Mouse (Mus musculus) frontal cortex, postnatal 10 days (tissue): ENCODE results near the gene Gba.

Source experiments
- DNase-seq, 2 experiments: peaks; one replicate each; pipeline ENCODE4 v3.0.0; 2022; ENCODE audit warnings: low spot score in 2 of 2, mixed read lengths in 1 of 2

Gene Gba

DNA sequence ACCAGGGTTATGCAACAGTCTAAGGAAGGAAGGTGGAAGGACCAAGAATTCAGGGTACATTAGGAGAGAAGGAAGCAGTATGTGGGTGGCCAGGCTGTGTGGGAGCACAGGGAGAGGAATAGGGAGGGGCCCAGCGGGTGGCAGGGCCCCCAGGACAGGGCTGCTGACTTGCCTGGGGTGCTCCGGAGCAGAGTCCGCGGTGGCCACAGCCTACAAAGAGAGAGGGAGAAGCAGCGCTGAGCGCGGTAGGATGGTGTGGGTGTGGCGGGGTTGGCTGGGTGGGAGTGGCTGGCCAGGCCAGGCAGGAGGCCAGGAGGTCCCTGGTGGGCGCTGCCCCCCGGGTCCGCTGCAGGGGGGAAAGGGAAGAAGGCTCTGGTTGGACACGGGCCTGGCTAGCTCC, 35.8 kb downstream of the Gba start:
- DNase-seq, result no peak

DNA sequence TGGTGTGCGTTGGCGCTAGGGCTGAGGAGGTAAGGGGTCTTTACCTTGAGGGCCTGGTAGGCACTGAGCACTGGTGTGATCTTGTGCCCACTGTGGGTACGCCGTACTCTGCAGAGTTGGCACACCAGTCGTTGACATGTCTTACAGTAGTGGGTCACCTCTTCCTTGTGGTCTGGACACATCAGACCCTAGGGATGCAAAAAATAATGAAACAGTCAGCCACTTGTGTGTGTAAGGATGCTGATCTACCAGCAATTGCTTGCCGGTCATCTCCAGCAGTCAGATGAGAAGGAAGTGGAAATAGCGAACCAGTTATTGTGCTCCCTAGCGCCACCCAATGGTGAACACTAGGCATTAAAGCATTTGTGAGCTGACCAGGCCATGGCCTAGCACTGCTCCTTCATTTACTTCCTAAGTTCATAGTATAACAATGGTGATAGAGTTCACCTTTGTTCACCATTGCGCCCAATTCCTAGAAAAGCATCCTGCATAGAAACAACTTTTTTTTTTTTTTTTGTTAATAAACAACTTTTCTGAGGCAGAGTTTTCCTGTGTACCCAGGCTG, 39.7 kb downstream of the Gba start:
- DNase-seq, result no peak

DNA sequence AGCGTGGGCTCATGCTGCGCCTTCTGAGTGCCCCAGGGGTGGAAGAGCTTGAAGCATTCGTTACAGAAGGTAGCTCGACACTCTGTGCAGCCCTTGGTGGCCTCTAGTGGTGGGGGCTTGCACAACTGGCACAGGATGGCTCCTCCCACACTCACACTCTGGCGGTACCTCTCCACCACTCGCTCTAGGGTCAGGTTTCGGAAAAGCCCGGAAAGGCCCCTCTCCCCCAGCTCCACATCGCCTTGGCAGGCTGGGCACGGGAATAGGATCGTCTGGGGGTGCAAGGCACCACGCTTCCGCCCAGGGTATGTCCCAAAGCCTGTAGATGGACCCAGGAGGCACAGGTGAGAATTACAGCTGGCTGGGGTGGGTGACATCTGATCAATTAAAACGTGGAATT, 40.9 kb downstream of the Gba start:
- DNase-seq, result peak in 1 of 2 experiments; percentile 63

DNA sequence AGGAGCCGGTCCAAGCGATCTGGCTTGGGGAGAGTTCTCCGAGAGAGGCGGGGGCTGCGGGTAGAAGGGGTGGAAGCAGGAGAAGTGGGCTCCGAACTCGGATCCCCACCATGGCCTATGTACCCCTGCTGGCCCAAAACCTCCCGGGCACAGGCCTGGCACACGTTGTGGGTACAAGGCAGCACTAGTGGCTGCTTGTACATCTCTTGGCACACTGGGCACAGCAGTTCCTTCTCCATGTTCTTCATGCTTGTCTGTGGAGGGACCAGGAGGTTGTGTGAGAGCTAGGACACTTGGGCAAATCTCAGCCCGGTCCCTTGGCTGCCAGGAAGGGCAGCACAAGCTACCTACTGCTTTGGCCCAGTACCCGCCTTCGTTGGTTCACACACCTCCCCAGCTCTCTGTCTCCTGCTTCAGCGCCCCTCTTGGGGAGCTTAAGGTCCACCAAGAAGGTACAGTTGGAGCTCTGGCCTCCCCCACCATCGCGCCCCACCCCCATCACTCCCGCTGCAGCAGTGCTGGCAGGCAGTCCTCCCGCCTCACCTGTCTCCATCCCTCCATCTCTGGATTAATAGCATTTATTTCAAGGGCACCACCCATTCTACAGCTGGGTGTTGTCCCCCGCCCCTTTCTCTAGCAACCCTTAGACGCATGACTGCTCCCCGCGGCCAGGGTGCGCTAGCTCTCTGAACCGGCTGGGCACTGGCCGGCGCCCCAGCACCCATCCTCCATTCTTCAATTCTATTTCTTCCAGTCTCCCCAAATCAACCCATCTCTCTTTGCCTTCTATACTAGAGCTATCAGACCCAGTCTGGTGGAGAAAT, 41.6 kb downstream of the Gba start:
- DNase-seq, result no peak

DNA sequence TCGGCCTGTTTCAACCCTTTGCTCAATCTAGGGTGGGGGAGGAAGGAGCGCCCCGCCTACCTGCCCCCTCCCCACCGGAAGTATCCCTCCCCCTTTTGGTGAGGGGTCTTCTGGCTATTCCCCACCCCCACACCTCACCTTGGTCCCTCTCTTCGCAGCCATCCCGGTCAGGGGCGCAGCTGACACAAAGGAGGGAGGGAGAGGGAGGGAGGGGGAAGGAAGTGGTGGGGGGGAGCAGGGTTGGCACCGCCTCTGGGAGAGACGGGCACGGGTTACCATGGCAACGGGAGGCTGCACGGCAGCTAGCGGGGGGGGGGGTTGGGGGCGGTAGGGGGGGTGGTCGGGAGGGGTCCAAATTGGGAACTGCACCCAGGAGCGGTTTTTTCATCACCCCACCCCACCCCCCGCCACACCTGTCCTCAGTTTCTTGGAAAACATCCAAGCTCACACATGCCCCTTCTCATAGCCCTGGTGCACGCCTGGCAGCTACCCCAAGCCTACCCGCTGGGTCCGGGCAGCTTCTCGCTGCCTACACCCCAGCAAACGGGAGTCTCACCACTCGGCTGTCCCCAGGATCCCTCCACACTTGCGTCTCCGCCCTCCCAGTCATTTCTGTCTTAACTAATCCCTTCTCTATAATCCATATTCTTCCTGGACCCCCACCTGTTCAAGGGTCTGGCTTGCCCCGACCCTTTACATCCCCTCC, 42.4 kb downstream of the Gba start:
- DNase-seq, result peak; percentile 64 to 74

DNA sequence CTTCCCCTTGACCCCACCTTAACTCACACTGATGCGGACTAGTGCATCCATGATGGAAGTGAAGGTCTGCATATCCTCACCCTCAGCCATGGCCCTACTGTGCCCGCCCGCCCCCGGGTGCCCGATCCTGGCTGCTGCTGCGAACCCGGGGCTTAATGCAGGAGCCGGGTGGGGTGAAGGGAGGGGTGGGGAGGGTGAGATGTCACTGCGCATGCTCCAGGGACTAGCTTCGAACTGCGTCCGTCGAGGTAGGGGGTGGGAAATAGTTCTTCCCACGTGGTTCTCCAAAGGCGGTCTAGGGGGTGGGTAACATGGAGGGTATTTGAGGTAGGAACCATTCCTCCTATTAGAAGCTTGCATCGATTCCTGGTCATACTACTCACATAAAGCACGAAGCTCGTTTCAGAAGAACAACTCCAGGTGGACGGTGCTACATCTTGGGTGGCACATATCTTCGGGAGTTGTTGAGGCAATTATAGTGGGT, 43.0 kb downstream of the Gba start, which contains the start of gene Krtcap2:
TSS of gene Krtcap2 (plus strand) at position 279 of the 484 bp plus-strand sequence.
- DNase-seq, result peak; percentile 73 to 81

DNA sequence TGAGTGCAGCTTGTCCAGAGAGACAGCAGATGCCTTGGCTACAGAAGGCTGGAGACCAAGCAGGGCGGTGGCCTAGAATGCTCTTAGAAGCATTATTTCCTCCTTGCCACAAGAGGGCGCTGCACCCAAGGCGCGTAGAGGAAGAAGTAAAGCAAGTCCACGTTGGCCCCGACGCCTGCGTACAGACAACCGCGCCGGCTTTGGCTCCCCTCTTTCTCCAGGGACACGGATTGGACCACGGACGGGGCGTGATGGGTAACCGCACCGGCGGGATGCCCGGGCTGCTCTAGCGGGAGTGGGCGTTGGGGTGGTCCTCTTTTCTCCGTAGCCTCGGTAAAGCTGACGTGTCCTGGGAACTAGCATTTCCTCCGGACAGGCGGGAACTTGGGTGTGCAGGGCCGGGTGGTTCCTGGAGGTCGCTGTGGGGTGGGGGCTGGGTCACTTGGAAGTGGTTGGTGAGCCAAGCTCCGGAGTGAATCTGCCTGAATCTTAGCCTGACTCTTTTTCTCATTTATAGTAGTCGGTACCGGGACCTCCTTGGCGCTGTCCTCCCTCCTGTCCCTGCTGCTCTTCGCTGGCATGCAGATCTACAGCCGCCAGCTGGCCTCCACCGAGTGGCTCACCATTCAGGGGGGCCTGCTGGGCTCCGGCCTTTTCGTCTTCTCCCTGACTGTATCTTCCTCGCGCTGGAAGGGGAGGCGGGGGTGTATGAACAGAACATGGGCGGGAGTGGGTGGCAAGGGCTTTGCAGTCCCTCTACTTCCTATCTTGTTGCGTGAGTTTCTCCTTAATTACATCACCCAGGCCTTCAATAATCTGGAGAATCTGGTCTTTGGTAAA, 43.8 kb downstream of the Gba start, which contains the start of gene Trim46:
TSS of gene Trim46 (minus strand) at position 49 of the 840 bp plus-strand sequence.
- peak; percentile 88 to 89 for DNase-seq

DNA sequence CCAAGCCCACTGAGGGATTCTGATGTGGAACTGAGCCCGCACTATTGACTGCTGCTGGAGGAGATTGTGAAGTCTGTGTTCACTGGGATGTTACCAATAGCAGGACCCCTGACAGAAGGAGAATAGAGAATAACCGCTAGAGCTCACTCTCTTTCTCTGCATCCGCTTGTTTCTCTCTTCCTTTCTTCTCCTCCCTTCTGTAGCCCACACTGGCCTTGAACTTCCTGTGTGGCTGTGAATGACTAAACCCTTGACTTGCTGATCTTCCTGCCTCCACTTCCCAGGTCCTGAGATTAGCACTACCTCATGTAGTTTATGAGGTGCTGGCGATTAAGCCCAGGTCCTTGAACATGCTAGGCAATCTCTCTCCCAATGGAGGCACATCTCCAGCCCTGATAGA, 44.7 kb downstream of the Gba start:
- DNase-seq, result no peak

DNA sequence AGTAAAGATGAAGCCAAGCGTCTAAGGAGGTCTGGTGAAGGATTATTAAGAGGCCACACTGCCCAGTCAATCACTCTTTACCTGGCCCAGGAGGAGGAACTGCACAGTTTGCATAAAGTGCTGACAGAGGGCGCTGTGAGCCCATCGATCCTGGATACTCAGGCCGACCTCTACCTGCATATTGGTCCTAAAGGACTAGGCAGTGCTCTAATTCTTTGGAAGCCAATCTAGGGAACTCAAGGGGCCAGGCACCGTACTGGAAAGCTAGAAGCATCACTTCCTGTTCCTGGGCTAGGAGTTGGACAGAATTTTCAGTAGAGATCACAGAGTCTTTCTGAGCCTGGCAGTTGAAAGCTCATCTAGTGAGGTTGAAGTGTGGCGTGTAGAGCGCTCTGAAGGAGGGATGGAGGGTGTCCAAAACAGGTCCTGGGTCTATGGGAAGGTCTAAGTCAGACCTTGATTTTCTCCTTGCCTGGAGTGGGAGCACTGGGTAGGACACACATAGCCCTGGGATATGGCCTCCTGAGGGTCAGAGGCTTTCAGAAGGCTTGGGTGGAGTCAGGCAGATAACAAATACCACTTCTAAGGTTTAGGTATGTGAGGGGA, 47.8 kb downstream of the Gba start:
- DNase-seq, result no peak

DNA sequence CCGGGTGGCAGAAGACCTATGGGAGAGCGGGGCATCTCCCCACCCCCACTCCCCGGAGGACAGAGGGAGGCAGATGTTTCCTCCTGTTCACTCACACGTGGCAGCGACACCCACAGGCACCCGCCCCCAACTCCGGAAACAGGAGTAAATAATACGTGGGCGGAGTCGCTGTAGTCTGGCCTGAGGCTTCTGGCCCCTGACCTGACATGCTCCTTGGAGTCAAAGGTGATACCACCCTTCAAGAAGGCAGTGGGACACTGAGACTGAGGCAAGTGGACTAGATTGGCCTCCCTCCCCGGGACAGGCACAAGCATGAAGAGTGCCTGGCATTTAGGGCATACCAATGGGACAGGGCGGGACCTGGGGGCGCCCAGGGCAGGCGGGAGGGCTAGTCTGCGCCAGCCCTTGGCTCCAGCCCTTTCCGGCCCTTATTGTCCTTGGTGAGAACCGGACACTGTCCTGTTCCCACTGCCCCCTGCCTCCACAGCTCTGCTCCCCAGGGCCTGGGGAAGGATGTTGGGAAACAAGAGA, 48.7 kb downstream of the Gba start:
- DNase-seq, result no peak

DNA sequence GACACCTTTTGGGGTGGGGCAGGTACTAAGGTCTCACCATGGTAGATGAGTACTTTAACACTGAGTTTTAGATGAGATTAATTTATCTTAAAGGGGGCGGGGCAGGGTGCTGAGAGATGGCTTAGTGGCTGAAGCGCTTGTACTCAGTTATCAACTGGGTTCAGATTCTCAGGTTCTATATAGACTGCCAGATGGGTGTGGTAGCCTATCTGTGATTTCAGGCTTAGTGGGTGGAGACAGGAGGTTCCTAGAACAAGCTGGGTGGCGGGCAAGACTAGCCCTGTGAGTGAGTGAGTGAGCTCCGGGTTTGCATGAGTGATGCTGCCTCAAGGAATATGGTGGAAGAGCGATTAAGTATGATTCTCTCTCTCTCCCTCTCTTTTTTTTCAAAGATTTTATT, 52.3 kb downstream of the Gba start:
- DNase-seq, result no peak

DNA sequence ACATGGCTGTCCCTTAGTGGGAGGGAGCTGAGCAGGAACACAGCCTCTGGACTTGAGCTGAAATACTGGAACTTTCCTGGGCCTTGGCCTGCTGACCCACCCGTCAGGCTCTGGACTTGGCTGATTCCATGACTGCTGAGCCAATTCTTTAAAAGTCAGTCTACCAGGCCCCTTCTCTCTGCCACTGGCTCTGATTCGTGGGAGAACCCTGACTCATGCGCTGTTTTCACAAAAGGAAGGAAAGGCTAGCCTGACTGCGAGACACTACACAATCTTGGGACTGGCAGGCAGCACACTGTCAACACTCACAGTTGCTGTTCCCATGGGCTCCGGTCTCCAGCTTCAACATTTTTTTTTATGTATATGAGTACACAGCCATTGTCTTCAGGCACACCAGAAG, 53.4 kb downstream of the Gba start:
- no peak for DNase-seq
